Mouse (Mus musculus) heart, adult 8-10 months (tissue): ENCODE results near the gene Coasy. TPM values are rescaled to one million over a fixed set of nuclear protein-coding genes. Genes with fewer than 3 reads are reported as not detected.

Source experiments
- DNase-seq: peaks from one replicate; pipeline ENCODE4 v3.0.0; 2022; ENCODE audit warnings: low spot score
- total RNA-seq, 4 experiments: library from RNA; stranded (reverse); gene quantifications; 2 replicates each; pipeline ENCODE4 v1.2.4; 2022

Gene Coasy
- total RNA-seq, 4 experiments from 2014 or later, result 14.5 to 21.0 (median 17.6) TPM

DNA sequence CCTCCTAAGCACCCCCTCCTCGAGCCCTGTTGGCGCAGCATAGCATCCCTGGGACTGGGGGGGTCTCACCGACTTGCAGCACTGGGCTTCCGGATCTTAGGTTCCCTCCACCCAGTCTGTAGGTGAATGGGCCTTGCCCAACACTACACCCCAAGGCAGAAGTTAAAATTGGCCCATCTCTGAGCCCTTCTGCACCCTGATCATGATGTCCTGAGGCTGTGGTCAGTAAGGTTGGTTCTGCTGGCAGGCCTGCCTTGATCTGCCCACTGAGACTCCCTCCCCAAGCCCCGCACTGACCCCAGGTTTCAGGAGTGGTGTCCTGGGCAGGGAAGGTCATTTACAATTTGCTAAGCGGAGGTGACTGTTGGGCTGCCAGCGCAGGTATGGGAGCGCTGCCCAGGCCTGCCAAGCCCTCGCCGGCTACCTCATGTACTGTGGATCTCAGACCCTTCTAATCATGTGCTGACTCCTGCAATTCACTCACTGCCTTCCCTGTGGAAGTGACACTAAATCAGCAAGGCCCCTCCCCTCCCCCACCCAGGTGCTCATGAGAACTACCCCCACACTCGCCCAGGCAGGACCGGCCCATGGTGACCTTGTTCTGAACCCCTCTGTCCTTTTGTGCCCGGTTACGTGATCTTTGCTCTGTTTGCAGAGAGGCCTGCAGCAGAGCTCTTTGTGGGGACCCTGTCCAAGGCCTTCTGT lies 19.2 kb upstream of the Coasy start:
- DNase-seq, result no peak

GRCm38 (mm10) chr11:101063676-101064327 lies 18.6 kb upstream of the Coasy start:
- DNase-seq, result peak; percentile 80

- no peak for DNase-seq
Observed at GRCm38 (mm10) chr11:101064462-101064861, 17.9 kb upstream of the Coasy start.

GRCm38 (mm10) chr11:101065002-101065401 lies 17.4 kb upstream of the Coasy start:
- DNase-seq, result no peak

GRCm38 (mm10) chr11:101066549-101067412 lies 15.6 kb upstream of the Coasy start:
- peak; percentile 80 for DNase-seq

- peak; percentile 96 for DNase-seq
Observed at GRCm38 (mm10) chr11:101069391-101070188, 12.8 kb upstream of the Coasy start, which contains the start of gene Naglu. TSS of gene Naglu (plus strand) at chr11:101070012.

GRCm38 (mm10) chr11:101070189-101070527 lies 12.2 kb upstream of the Coasy start:
- DNase-seq, result no peak

GRCm38 (mm10) chr11:101070987-101071386 lies 11.4 kb upstream of the Coasy start:
- no peak for DNase-seq

- no peak for DNase-seq
Observed at GRCm38 (mm10) chr11:101071810-101072428, 10.4 kb upstream of the Coasy start.

DNA sequence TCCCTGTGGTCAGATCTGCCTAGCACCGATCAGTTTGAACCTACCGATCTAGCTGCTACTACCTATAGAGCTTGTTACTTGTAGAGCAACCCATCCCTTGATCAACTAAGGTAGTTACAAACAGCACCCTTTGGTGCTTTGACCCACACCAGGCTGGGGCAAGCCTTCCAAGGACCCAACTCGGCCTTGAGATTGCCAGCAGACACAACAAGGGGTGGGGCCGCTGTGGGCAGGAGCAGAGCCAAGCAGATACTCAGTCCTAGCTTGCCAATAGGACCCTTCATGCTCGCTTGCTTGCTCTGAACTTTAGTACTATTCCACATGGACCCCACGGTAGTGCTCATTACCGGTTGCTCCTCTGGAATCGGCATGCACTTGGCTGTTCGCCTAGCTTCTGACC lies 4.2 kb upstream of the Coasy start, which contains the start of gene Hsd17b1:
TSS of gene Hsd17b1 (plus strand) at position 291 of the 400 bp plus-strand sequence.
- no peak for DNase-seq

- DNase-seq, result no peak
Observed at GRCm38 (mm10) chr11:101079746-101080145, 2.6 kb upstream of the Coasy start.

- no peak for DNase-seq
Observed at GRCm38 (mm10) chr11:101080421-101080820, 1.9 kb upstream of the Coasy start.

GRCm38 (mm10) chr11:101081659-101082058 lies 706 bp upstream of the Coasy start:
- DNase-seq, result no peak

DNA sequence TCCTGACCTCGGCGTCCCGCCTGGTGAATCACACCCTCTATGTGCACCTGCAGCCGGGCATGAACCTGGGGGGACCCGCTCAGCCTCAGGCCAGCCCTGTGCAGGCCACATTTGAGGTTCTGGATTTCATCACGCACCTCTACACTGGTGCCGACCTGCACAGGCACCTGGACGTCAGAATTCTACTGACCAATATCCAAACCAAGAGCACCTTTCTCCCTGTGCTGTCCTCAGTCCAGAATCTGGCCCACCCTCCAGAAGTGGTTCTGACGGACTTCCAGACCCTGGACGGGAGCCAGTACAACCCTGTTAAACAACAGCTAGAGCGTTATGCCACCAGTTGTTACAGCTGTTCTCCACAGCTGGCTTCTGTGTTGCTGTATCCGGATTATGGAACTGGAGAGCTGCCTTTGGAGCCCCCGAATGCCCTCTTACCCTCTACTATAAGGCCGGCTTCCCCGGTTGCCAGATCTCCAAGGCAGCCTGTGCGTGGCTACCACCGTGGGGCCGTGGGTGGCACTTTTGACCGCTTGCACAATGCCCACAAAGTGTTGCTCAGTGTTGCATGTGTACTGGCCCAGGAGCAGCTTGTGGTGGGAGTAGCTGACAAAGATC lies 825 bp downstream of the Coasy start:
- DNase-seq, result no peak

DNA sequence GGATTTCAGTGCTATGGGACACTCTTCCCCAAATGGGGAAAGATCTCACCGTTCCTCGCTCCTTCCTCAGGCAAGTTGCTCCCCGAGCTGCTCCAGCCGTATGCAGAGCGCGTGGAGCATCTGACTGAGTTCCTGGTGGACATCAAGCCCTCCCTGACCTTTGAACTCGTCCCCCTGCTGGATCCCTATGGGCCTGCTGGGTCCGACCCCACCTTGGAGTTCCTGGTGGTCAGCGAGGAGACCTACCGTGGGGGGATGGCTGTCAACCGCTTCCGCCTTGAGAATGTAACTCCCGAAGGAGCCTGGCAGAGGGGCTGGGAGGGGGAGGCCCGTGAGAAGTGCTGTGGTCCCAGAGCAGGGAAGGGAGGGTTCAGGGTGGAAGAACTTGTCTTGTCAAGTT lies 1.9 kb downstream of the Coasy start:
- no peak for DNase-seq

DNA sequence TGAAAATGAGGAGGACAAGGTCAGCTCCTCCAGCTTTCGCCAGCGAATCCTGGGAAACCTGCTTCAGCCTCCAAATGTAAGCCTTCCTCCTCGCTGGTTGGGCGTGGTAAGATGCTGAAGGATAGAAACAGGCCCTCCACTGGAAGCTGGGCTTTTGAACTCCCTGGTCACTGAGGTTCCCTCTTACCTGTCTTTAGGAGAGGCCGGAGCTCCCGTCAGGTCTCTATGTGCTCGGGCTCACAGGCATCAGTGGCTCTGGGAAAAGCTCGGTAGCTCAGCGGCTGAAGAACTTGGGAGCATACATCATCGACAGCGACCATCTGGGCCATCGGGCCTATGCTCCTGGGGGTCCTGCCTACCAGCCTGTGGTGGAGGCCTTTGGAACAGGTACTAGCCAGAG lies 2.4 kb downstream of the Coasy start:
- DNase-seq, result no peak

DNA sequence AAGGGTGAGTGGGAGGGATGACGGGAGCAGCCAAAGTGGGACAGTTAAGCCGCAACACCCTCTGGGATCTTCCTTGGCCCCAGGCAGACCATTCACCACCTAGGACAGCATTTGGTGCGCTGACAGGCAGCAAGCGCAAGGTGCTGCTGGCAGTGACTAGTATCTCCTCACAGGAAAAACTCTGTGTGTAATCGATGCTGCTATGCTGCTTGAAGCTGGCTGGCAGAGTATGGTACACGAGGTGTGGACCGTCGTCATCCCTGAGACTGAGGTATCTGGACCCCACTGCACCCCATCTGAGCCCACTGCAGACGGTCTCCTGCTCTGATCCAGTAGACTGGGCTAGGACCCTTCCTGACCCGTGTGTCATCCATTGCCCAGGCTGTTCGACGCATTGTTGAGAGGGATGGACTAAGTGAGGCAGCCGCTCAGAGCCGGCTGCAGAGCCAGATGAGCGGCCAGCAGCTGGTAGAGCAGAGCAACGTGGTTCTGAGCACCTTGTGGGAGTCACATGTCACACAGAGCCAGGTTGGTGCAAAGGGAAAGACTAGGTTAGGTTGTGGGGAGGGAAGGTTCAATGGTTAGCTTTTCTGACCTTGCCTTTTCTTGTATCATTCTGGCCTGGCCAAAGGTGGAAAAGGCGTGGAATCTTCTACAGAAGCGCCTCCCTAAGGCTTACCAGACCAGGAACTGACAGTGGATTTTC lies 3.4 kb downstream of the Coasy start:
- no peak for DNase-seq

DNA sequence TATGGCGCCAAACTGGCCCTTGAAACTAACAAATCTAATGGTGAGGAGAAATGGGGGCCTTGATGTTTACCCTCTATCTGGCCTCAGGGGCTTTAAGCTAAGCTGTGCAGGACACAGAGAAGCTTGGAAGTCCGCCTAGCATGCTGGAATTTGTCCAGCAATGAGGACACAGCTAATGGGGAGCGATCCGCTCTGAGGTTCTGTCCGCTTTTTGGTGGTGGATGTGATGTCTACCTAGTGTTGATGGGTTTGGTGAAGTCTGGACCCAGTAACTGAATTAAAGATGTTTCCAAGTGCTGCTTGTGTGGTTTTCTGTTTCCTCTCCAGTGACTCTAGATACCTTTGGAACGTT lies 3.9 kb downstream of the Coasy start:
- DNase-seq, result no peak

DNA sequence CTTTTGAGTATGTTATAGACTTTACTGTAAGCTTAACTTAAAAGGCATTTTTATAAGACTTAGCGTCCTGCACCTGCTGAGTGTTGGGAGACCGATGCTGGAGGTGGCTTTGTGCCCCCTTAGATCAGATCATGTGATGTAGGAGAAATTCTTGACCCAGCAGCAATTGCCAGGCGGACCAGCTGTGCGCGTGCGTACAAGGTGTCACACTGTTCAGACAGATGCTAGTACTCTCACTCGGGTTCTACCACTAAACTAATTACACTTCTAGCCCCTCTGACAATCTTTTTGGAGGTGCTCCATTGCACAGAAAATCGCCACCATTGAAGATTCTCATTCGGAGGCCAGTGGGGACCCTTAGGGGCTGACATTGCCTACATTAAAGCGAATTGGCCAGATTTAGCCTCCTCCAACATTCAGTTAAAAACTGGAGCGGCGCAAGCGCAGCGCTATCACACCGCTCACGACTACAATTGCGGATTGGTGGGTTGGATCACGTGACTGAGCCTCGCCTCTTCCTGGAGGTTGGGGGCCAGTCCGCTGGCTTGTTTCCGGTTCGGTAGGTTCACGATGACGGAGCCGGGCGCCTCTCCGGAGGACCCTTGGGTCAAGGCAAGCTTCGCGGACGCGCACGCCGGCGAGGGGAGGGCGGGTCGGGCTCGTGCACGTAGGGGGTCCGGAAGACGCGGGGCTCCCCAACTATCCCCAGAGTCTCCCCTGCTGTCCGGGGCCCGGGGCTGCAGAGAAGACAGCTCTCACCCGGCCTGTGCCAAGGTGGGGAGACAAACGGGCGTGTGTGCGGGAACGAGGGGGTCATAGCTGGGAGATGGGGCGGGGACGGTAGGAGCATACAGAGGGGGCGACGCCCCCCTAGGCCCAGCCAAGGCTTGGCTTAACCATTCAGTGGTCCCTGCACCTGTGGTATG lies 4.7 kb downstream of the Coasy start, which contains the start of gene Mlx:
TSS of gene Mlx (plus strand) at position 522 of the 926 bp plus-strand sequence.
- DNase-seq, result peak; percentile 93
